In the genomic region with DNA sequence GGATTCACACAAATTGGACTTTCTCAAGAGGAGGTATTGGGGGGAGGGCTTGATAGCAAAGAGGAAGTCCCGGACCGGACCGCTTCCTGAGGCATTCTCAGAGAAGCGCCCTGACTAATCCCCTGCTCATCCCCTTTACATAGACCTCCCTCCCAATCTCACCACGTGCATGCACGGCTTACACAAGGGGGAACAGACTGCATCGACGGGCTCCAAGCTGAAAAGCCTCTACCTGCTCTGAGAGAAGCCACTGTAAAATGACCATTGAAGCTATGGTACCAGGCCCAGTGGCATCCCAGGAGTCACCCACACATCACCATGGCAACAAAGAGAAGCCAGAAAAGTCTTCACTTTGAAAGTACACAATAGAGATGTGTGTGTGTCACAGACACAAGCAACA, we compare ENCODE assay signal across 14 mouse cellular contexts.
A peak's percentile ranks its signal among the peaks of the same experiment; 100 is the strongest.
DNase-seq lines count a peak whose midpoint lies in the region; ATAC-seq and TF ChIP-seq lines count a peak whose summit lies in the region.
"Had no signal": no experiment of that assay in that cellular context is flagged by ENCODE, and none has a peak within 500 bp of the region (broad histone marks: within the 10 kb centered on the region; RNA-seq: fewer than 3 reads in every experiment).

No protein-coding gene starts in this region.

- DNase-seq in layer of hippocampus, adult 2 months (ENCODE audit: low spot score in 2 of 2), result no peak
- no peak for DNase-seq in layer of hippocampus, postnatal 10 days (ENCODE audit: low spot score in 2 of 2)
- DNase-seq in forebrain, postnatal 0 days, result peak; percentile 72
- peak; percentile 93 for DNase-seq in midbrain, embryonic 11.5 days (ENCODE audit: low spot score, missing footprints)
- peak; percentile 67 for DNase-seq in retina, postnatal 1 day
- DNase-seq in natural killer cell, adult 2 months (ENCODE audit: low spot score in 2 of 2), result no peak
- no peak for DNase-seq in yolk sac, embryonic 10.5 days (ENCODE audit: low spot score)
- no peak for DNase-seq in urinary bladder, adult 18-20 months (ENCODE audit: low spot score in 2 of 2)
- DNase-seq: adrenal gland, adult 8-10 months; cerebellum, adult 18-20 months; gastrocnemius, postnatal 25 days; thymus, adult 18-20 months had no signal

- H3K27ac ChIP-seq in layer of hippocampus, adult 2 months, result peak overlapping the region; percentile 8; the same call in 1 of the 2 replicates
- H3K27ac ChIP-seq in forebrain, postnatal 0 days (ENCODE audit: low read depth, low read length), result peak overlapping the region; percentile 81
- no peak overlapping the region for H3K27ac ChIP-seq in midbrain, embryonic 11.5 days (ENCODE audit: low read depth, low read length)
- H3K27ac ChIP-seq: limb, embryonic 12.5 days had no signal

- H3K4me2 ChIP-seq in forebrain, postnatal 0 days (ENCODE audit: low read depth), result no peak overlapping the region
- H3K4me2 ChIP-seq in midbrain, embryonic 11.5 days, result peak overlapping the region; percentile 19; the same call in 1 of the 2 replicates
- H3K4me2 ChIP-seq: limb, embryonic 12.5 days had no signal

- H3K4me1 ChIP-seq in forebrain, postnatal 0 days (ENCODE audit: insufficient read depth), result peaks cover 28% of the 10 kb centered on the region
- peaks cover 15% of the 10 kb centered on the region for H3K4me1 ChIP-seq in midbrain, embryonic 11.5 days (ENCODE audit: control insufficient read depth, insufficient read depth, low read length)

- ATAC-seq in forebrain, postnatal 0 days, result peak; percentile 78
- ATAC-seq in midbrain, embryonic 11.5 days (ENCODE audit: low FRiP score), result peak; percentile 77
- ATAC-seq: Patski had no signal

- H3K27me3 ChIP-seq in forebrain, postnatal 0 days (ENCODE audit: insufficient read depth, low read length), result no peaks in the 10 kb centered on the region
- no peaks in the 10 kb centered on the region for H3K27me3 ChIP-seq in midbrain, embryonic 11.5 days (ENCODE audit: control insufficient read depth, insufficient read depth, low read length)
- H3K27me3 ChIP-seq: limb, embryonic 12.5 days; Patski had no signal

- no peak overlapping the region for H3K4me3 ChIP-seq in layer of hippocampus, adult 2 months
- no peak overlapping the region for H3K4me3 ChIP-seq in forebrain, postnatal 0 days (ENCODE audit: low read depth, low read length)
- H3K4me3 ChIP-seq in midbrain, embryonic 11.5 days (ENCODE audit: low read depth, low read length), result no peak overlapping the region
- H3K4me3 ChIP-seq: limb, embryonic 12.5 days had no signal

- WGBS in forebrain, postnatal 0 days, result 10% methylated on average over 8 of the region's 8 CpGs
- 3% methylated on average over 8 of the region's 8 CpGs for WGBS in midbrain, embryonic 11.5 days

- TF ChIP-seq CTCF in layer of hippocampus, adult 2 months (conservative IDR thresholded peaks at IDR 0.05), result no peak
- TF ChIP-seq CTCF in forebrain, postnatal 0 days (IDR thresholded peaks at IDR 0.05; ENCODE audit: low read depth), result no peak

- H3K9me3 ChIP-seq in forebrain, postnatal 0 days (ENCODE audit: low read length), result no peaks in the 10 kb centered on the region
- no peaks in the 10 kb centered on the region for H3K9me3 ChIP-seq in midbrain, embryonic 11.5 days (ENCODE audit: control insufficient read depth, low read length)
- H3K9me3 ChIP-seq: limb, embryonic 12.5 days had no signal

- H3K9ac ChIP-seq in forebrain, postnatal 0 days, result 0 out of 2 replicates have a peak overlapping the region, but pooled peaks have one; percentile 1
- H3K9ac ChIP-seq in midbrain, embryonic 11.5 days (ENCODE audit: low read length), result no peak overlapping the region
- H3K9ac ChIP-seq: limb, embryonic 12.5 days had no signal

- H3K36me3 ChIP-seq in forebrain, postnatal 0 days (ENCODE audit: insufficient read depth), result no peaks in the 10 kb centered on the region
- H3K36me3 ChIP-seq in midbrain, embryonic 11.5 days (ENCODE audit: control insufficient read depth, insufficient read depth, low read length), result no peaks in the 10 kb centered on the region
- H3K36me3 ChIP-seq: limb, embryonic 12.5 days had no signal

Comparison
In these comparisons a context has a peak if more than half of its experiments do, and no peak if none do; other contexts are left out.
1. DNase-seq: peak in forebrain, postnatal 0 days (single experiment), midbrain, embryonic 11.5 days (single experiment) and retina, postnatal 1 day (single experiment); none in layer of hippocampus, adult 2 months (0 of 2), layer of hippocampus, postnatal 10 days (0 of 2), natural killer cell, adult 2 months (0 of 2), yolk sac, embryonic 10.5 days (single experiment) and urinary bladder, adult 18-20 months (0 of 2).